Mouse (Mus musculus) heart, postnatal 0 days (tissue): Measurements from ENCODE around the gene Ldlr.

Source experiments
- CTCF ChIP-seq: IDR thresholded peaks from 2 replicates; pipeline ENCODE4 v1.5.1; 2016; ENCODE audit warnings: antibody characterized with exemption, control low read depth, low read depth
- EP300 ChIP-seq: IDR thresholded peaks from 2 replicates; pipeline ENCODE4 v1.6.1; 2016; ENCODE audit warnings: antibody characterized with exemption, low read depth

GRCm38 (mm10) chr9:21784517-21785307, 61.4 kb downstream of the Ldlr start:
- TF ChIP-seq CTCF (no peak), EP300 (no peak)
